Mouse (Mus musculus) erythroblast, adult 5-6 weeks (primary cell): Measurements from ENCODE around the gene Maea. TPM values are rescaled to one million over a fixed set of nuclear protein-coding genes. Genes with fewer than 3 reads are reported as not detected.
"Not testable (repeated sequence)": the region's sequence is repeated elsewhere in the genome, so short reads cannot be mapped to it uniquely, and the experiment has no call there.

ENCODE experiments used
- ATAC-seq: replicated peaks from 2 replicates; pipeline ENCODE4 v1.8.0; 2016; ENCODE audit warnings: moderate number of reproducible peaks, mild to moderate bottlenecking, moderate TSS enrichment, inconsistent platforms; ENCODE audit not compliant: poor library complexity, low FRiP score, severe bottlenecking
- total RNA-seq, 2 experiments: library from RNA; stranded (forward) in 1 of 2; stranded (reverse) in 1 of 2; fragments of 150-400 nt in 1 of 2; fragments of 200-764, 138-1000 nt in 1 of 2; gene quantifications; 2 replicates each; pipeline versions ENCODE4 v1.2.3 to v1.2.4; 2015 to 2017; ENCODE audit warnings: low replicate concordance in 2 of 2

Maea gene
- total RNA-seq (2015; ENCODE audit: low replicate concordance): 7.9 and 12.7 TPM in 2 replicates
- total RNA-seq (2017; ENCODE audit: low replicate concordance): 25.0 and 26.3 TPM in 2 replicates

DNA sequence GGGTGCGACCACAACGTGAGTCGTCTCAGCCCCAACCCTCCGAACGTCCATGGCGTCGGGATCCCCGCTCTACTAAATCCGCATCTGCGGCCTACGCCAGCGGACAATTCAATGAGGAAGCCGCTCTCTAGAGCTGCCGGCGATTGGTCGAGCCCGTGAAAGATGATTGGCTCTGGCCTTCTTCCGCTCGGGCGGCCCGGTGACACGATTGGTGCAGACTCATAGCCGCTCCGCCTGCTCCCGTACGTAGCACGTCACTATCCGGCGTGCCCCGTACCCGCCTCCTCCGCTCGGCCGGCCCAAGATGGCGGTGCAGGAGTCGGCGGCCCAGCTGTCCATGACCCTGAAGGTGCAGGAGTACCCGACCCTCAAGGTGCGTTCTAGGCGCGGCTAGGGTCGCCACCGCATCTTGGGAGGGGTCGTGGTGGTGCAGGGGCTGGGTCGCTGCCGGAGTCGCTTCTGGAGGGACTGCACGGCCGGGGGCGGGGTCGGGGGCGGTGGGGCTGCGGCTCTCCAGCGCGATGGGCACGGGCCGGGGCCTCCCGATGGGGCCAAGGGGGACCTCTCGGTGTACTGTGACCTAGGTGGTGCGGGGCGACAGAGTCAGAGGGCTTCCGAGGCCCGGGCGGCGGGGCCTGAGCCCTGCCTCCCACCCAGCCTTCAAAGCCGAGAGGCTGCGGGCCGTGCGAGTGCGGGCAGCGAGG is at the start of gene Maea:
Gene Maea, plus strand, starts transcription at position 237 of the 704 bp plus-strand sequence.
- ATAC-seq: peak; percentile 100

DNA sequence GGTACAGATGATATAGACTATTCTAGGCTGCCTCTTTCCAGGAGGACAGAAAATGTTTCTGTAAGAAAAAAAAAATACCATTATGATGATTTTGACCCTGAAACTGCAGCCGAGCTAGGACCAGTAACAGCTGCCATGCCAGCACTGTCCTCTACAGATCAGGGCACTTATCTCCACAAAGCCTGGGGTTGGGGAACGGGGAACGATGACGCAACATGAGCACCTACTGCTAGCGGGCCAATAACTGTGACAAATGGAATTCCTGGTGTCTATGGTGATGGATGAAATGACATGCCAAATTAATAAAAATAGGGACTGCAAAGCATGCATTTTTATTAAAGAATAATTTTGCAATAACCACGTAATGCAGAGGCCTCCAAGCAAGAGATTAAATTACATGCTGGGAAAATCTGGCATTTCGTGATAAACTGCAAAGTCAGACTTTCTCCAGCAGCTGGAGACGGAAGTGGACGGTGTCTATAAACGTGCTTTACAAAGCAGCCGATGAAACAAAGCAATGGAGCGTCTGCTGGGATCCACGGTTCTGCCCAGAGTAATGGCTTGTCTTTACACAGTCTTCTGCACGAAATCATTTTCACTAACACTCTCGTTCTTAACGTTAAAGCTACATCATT is 41.4 kb upstream of the Maea start:
- no peak for ATAC-seq

GRCm38 (mm10) chr5:33297164-33297563 is 38.1 kb upstream of the Maea start:
- 0 out of 2 replicates have a peak, but pooled peaks have one; percentile 44 for ATAC-seq

DNA sequence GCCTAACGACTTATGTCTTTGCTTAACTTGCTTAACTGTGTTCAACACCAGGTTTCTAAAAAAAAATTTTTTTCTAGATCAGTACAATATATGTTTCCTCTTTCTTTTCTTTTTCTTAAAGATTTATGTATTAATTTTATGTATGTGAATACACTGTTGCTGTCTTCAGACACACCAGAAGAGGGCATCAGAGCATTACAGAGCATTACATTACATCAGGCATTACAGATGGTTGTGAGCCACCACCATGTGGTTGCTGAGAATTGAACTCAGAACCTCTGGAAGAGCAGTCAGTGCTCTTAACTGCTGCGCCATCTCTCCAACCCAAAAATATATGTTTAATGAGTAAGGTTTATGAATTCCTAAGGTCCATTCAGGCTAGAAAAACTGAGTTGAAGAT is 33.5 kb upstream of the Maea start:
- no peak for ATAC-seq

- ATAC-seq: peak; percentile 78
Measured at GRCm38 (mm10) chr5:33310704-33311462, 24.4 kb upstream of the Maea start.

GRCm38 (mm10) chr5:33312192-33312591 is 23.1 kb upstream of the Maea start:
- ATAC-seq: no peak

GRCm38 (mm10) chr5:33324491-33324890 is 10.8 kb upstream of the Maea start:
- no peak for ATAC-seq

DNA sequence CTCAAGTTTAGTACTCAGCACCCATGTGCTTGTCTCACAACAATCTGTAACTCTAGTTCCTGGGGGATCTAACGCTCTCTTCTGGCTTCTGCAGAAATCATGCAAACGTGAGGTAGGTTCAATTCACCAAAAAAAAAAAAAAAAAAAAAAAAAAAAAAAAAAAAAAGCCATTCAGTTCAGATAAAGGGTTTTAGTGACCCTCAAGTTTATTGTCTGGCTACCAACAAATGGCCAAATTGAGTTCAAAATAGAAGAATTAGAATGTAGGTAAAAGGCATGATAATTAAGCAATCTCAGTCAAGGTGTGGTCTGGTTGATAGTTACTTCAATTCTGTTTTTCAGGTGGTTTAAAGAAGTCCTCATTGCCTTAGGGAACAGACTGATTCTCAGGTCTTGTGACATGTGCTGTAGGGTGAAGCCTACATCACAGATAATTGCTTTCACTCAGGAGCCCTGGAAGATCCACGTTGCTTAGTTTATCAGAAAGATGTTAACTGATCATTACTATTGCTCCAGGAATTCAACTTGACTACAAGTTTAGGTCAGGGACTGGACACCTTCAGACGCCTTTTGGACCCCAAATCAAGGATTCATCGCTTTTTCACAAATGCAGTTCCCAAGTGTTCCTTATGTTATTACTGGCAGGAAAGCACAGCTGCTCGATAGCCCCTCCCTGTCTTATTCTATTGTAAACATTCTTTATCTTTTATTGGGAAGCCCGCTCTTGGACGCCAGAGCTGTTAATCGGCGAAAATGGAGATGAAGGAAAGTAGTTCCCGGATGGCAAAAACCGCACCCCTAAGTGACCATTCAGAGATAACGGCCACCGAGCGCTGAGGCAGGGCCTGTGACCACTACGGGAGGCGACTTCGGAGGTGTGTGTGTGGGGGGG is 682 bp upstream of the Maea start:
- peak; percentile 7; the same call in 1 of the 2 replicates for ATAC-seq

- no peak; the same call in 1 of the 2 replicates for ATAC-seq
Measured at GRCm38 (mm10) chr5:33335977-33336360, 660 bp downstream of the Maea start.

- no peak for ATAC-seq
Measured at GRCm38 (mm10) chr5:33337206-33337605, 1.9 kb downstream of the Maea start.

DNA sequence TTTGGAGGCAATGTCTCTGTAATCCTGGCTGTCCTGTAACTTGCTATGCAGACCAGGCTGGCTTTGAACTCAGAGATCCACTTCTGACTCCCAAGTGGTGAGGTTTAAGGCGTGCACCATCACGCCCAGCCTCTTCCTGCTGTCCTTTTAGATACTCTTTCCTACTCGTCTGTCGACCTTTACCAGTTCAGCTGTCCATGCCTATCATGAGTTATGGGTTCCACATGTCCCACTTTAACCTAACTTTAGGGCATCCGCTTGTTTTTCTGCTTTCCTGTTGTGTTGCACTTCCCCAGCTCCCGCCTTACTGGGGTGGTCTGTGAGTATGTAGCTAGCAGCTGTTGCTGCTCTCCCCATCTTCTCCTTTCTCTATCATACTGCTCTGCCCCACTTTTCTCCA is 5.9 kb downstream of the Maea start:
- no peak for ATAC-seq

DNA sequence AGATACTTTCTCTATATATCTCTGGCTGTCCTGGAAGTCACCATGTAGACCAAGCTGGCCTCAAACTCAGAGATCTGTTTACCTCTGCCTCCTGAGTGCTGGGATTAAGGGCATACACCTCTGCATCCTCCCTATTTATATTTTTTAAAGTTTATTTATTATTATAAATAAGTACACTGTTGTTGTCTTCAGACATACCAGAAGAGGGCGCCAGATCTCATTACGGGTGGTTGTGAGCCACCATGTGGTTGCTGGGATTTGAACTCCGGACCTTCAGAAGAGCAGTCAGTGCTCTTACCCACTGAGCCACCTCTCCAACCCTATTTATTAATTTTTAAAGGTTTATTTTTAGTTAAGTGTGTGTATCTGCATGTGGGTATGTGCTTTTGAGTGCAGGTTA is 6.9 kb downstream of the Maea start:
- ATAC-seq: not testable (repeated sequence)

DNA sequence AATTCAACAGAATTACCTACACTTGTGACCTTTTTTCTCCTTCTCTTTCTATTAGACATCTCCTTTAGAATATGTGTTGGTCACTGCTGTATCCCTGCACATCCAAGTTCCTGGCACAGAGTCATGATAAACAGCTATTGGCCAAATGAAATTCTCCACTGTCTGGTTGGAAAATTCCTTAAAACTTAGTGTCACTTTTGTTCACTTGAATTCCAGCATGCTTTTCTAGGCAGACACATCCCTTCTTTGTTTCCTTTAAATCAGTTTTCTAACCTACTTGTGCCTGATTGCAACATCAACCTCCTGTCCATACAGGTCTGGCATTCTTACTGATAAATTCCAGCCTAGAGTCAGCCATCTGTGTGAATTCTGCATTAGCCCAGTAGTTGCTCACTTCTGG is 7.5 kb downstream of the Maea start:
- no peak for ATAC-seq

DNA sequence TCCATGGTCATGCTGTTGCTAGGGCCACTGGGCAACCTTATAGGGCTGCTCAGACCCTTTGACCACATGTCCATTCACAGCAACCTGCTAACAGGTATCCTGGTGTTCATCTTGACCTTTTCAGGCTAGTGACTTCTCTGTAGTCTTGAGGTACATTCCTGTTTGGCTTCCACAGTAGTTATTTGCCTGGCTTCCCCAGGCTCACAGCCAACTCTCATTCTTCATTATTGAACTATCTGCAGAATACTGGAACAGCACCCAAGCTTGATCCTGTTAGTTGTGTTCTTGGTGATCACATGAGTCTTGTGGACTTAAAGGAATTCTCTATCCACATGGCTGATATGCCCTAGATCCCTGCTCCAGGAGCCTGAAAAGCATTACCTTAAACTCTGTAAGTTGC is 8.3 kb downstream of the Maea start:
- no peak for ATAC-seq

GRCm38 (mm10) chr5:33344070-33344469 is 8.8 kb downstream of the Maea start:
- 0 out of 2 replicates have a peak, but pooled peaks have one; percentile 20 for ATAC-seq

GRCm38 (mm10) chr5:33347620-33348019 is 12.3 kb downstream of the Maea start:
- no peak for ATAC-seq

GRCm38 (mm10) chr5:33349205-33349604 is 13.9 kb downstream of the Maea start:
- ATAC-seq: no peak

DNA sequence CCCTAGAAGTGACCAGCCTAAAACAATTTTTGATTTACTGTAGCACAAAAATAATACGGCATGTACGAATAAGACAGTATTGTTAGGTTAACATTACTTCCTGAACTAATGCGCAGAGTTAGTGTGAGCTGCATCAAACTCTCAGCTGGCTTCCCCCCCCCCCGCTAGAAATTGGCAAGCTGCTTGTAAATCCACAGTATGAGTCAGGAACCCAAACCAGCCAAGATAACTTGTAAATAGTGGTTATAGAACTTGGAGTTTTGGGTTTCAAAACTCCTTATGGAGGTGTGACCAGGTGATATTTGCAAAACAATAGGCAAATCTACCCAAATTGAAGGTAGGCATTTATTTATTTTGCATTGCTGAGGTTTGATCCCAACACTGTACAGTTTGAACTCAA is 14.4 kb downstream of the Maea start:
- ATAC-seq: no peak

- no peak for ATAC-seq
Measured at GRCm38 (mm10) chr5:33351556-33352272, 16.4 kb downstream of the Maea start.
